Mouse (Mus musculus): ENCODE measurements around the gene Map7d2. TPM values are rescaled to one million over a fixed set of nuclear protein-coding genes. Genes with fewer than 3 reads are reported as not detected.
"Not testable (repeated sequence)": the region's sequence is repeated elsewhere in the genome, so short reads cannot be mapped to it uniquely, and the experiment has no call there.

Map7d2 gene
- total RNA-seq (2021): 100 to 1,000 TPM in 1 of 2 experiments, 10 to 100 TPM in 1; 96.9 to 127 TPM
- long read RNA-seq, experiment 1, transcript Map7d2-201 (13 exons, 3,087 nt): minor isoform, 5 of 244 reads
- long read RNA-seq, experiment 1, transcript Map7d2-203 (17 exons, 3,670 nt): major isoform, 95 of 244 reads
- long read RNA-seq, experiment 1, partial matches to known transcripts: 19 of 244 reads
- long read RNA-seq, experiment 1, other reads (novel, unspliced or antisense): 125 of 244 reads
- long read RNA-seq, experiment 2, transcript Map7d2-203 (17 exons, 3,670 nt): major isoform, 52 of 131 reads
- long read RNA-seq, experiment 2, partial matches to known transcripts: 14 of 131 reads
- long read RNA-seq, experiment 2, other reads (novel, unspliced or antisense): 64 of 131 reads

DNA sequence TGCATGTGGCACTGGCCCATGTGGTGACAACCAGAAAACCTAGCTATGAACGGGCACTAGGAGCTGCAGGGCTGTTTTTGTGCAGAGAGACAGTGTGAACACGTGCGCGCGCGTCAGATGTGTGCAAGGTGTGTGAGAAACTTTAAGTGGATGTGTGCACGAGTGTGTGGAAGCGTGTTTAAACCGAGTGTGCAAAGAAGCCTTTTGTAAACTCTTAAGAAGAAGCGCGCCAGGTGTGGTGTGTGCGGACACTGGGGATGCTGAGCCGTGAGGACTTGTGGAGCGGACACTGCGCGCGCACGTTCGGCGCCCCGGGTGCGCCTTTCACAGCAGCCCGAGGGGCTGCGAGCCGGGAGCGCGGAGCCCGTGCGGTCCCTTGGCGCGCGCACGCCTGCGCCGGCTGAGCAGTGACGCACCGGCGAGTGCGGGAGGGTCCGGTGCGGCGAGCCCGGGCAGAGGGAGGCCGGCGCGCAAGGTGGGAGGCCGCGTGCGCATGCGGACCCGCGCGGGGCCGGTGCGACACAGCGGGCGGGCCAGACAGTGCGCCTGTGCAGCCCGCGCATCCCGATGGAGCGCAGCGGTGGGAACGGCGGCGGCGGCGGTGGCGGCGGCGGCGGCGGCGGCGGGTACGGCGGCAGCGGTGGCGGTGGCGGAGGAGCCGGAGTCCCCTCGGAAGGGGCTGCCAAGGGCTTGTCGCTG lies at the start of gene Map7d2:
Gene Map7d2 (plus strand): TSS at position 443 of the 699 bp plus-strand sequence.
- Histone ChIP-seq H3K27ac (peak within 1 kb of the TSS; percentile 80), H3K4me3 (peak within 1 kb of the TSS; percentile 55)
- intact Hi-C loops (cut with DNase I): no loop called here
- DNase-seq (ENCODE audit: extremely low spot score in 1 of 2, low spot score in 2 of 2): peak; percentile 62 to 69
- no peak for TF ChIP-seq CTCF (IDR thresholded peaks at IDR 0.05)

DNA sequence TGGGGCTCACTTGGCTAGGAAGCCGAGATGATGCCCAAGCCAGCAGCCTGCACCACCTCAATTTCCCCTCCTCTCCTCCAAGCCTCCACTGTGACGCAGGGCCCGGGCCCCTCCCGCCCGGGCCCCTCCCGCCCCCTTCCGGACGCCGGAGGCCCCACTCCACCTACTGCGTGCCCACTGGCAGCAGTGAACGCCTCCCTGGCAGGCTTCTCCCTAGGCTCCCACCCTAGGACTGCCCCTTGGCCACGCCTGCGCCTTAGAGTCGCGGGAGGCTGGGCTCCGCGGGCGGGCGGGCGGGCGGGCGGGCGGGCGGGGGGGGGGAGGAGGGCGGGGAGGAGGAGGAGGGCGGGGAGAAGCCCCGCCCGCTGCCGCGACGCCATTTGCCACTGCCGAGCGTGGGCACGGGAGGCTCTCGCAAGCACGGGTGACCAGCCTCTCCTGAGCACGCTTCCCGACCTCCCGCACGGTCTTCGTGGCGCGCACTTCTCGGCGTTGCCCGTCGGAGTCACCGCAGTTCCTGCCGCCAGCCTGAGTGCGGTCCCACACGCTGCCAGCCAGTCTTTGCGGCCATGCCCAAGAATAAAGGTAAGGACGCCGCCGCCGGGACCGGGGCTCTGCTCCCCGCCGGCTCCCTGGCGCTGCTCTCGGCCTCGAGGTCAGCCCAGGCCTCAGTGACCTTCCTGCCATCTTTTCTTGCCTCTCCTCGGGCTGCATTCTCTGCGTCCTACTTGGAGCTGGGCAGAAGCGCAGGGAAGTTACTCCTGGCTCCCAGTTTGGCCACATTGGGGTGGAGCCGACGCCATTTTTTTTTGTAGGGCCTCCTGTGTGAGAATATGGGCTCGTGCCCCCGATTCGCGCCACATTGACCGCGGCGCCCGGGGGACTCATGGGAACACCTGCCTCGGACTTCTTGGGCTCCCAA lies 42.3 kb upstream of the Map7d2 start, which contains the start of gene Eif1ax:
Gene Eif1ax (plus strand): TSS at position 348 of the 922 bp plus-strand sequence.
- intact Hi-C loops (cut with DNase I): no loop called here
- TF ChIP-seq CTCF (IDR thresholded peaks at IDR 0.05): no peak; the same call in none of the 2 replicates
- peak within 1 kb of the TSS; percentile 68 for H3K4me3 ChIP-seq
- peak within 1 kb of the TSS; percentile 67 for H3K27ac ChIP-seq
- DNase-seq (ENCODE audit: extremely low spot score in 1 of 2, low spot score in 2 of 2): peak; percentile 47 to 65

DNA sequence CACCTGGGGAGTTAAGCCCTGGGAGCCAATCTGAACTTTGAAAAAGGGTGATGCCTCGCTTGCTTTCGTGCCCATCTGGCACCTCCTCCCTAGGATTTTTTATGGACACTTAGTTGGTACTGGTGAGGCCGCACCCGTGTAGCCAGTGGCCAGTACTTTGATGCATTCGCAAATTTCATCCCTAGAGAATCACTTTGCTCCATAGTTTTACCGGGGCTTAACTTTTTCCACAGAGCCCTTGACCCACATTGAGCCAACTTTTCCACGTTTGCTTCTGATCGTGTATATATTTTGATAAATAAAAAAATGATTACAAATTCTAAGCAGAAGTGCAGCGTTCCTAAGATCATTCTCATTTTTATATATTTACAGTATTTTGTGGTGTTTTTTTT lies 41.6 kb upstream of the Map7d2 start:
- peak overlapping the region; percentile 54; the same call in 1 of the 2 replicates for H3K27ac ChIP-seq
- no peak for DNase-seq (ENCODE audit: extremely low spot score in 1 of 2, low spot score in 2 of 2)
- intact Hi-C loops (cut with DNase I): no loop called here
- TF ChIP-seq CTCF (IDR thresholded peaks at IDR 0.05): no peak
- H3K4me3 ChIP-seq: peak overlapping the region; percentile 68

DNA sequence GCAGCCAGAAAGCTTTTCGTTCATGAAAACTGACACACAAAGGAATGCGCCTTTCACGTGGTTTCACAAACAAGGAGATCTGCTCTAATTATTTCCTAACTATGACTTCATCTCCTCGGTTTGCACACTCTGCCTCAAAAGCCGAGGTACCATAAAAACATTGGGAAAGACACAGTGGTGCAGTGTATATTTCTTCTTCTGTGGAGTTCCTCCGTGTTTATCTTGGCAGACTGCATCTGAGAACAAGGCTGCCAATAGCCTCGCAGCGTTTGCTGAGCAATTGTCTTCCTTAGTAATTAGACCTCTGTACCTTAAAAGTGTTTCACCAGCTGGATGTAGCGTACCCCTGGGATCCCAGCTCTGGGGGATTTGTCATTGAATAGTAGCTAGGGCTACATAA lies 27.3 kb upstream of the Map7d2 start:
- TF ChIP-seq CTCF (IDR thresholded peaks at IDR 0.05): no peak
- DNase-seq (ENCODE audit: extremely low spot score in 1 of 2, low spot score in 2 of 2): no peak
- intact Hi-C loops (cut with DNase I): no loop called here
- Histone ChIP-seq H3K27ac (no peak overlapping the region), H3K4me3 (no peak overlapping the region)

DNA sequence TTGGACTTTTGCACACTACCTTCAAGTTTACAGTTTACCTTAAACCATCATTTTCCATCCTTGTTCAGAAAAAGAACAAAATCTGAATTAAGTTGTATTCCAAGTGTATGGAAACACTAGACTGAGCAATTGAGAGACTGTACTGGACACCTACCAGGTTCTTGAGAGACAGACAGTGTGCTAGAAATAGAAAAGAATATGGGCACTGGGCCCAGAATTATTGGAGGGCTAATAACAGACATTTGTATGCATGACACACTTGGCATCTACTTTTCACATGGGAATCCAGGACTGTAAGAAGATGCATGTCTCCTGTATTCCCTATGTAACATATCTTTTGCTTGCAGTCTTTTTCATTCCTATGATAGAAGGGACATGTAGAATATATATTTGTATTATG lies 25.4 kb upstream of the Map7d2 start:
- TF ChIP-seq CTCF (IDR thresholded peaks at IDR 0.05): no peak
- no peak for DNase-seq (ENCODE audit: extremely low spot score in 1 of 2, low spot score in 2 of 2)
- intact Hi-C loops (cut with DNase I): no loop called here
- H3K27ac ChIP-seq: no peak overlapping the region
- no peak overlapping the region for H3K4me3 ChIP-seq

DNA sequence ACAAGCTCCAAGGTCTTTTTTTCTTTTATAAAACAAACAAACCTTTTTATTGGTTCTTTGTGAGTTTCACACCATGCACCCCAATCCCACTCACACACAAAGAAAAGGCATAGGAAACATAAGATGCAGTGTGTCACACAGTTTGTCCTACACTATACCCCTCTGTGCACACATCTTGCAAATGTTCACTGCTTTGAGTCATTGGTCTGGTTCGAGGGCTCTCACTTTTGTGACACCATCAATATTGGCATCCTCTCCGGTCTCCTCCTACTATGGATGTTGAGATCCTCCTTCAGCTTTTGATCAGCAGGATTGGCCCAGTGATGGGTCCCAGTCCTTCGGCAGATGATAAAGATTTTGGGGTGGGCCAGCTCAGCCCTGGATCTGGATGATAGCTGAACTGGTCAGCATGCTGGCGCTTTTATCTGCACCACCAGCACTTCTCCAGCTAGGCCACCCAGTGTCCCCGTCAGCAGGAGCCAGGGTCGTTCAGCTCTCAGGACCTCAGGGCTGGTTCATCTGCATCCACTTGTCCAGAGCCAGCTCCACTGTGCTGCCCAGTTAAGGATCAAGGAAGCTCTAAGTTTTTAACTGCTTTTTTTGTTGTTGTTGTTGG lies 23.9 kb upstream of the Map7d2 start:
- H3K27ac ChIP-seq: no peak overlapping the region
- TF ChIP-seq CTCF (IDR thresholded peaks at IDR 0.05): no peak
- DNase-seq (ENCODE audit: extremely low spot score in 1 of 2, low spot score in 2 of 2): no peak
- intact Hi-C loops (cut with DNase I): no loop called here
- H3K4me3 ChIP-seq: no peak overlapping the region

DNA sequence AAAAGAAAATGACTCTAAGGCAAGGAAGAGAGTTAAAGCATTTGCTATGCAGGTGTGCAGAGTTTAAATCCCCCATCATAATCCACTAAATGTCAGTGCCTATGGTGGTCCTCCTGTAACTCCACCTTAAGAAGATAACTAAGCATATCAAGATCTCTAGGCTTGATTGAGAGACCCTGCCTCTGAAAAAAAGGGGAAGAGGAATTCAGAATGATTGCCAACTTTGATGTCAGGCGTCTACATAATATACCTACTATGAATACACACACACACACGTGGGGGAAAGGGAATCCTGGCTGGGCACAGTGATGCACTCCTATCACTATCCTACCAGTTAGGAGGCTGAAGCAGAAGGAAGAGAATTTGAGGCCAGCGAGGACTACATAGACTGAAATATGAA lies 23.1 kb upstream of the Map7d2 start:
- no peak for DNase-seq (ENCODE audit: extremely low spot score in 1 of 2, low spot score in 2 of 2)
- H3K27ac ChIP-seq: no peak overlapping the region
- intact Hi-C loops (cut with DNase I): no loop called here
- H3K4me3 ChIP-seq: no peak overlapping the region
- no peak for TF ChIP-seq CTCF (IDR thresholded peaks at IDR 0.05)

DNA sequence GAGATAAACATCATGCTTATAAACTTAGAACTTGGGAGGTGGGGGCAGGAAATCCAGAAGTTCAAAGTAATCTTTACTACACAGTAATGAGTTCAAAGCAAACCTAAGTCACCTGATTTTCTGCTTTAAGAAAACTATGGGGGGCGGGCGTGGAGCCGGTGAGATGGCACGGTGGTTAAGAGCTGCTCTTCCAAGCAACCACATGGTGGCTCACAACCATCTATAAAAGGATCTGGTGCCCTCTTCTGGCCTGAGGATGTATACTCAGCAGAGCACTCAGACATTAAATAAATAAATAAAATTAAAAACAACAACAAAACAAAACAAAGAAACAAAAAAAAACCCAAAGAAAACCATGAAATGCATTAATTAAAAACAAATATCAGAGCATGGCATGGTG lies 5.1 kb upstream of the Map7d2 start:
- peak in 1 of 2 experiments; percentile 10 for DNase-seq (ENCODE audit: extremely low spot score in 1 of 2, low spot score in 2 of 2)
- no peak overlapping the region for H3K4me3 ChIP-seq
- no peak overlapping the region for H3K27ac ChIP-seq
- intact Hi-C loops (cut with DNase I): no loop called here
- TF ChIP-seq CTCF (IDR thresholded peaks at IDR 0.05): peak; percentile 53

DNA sequence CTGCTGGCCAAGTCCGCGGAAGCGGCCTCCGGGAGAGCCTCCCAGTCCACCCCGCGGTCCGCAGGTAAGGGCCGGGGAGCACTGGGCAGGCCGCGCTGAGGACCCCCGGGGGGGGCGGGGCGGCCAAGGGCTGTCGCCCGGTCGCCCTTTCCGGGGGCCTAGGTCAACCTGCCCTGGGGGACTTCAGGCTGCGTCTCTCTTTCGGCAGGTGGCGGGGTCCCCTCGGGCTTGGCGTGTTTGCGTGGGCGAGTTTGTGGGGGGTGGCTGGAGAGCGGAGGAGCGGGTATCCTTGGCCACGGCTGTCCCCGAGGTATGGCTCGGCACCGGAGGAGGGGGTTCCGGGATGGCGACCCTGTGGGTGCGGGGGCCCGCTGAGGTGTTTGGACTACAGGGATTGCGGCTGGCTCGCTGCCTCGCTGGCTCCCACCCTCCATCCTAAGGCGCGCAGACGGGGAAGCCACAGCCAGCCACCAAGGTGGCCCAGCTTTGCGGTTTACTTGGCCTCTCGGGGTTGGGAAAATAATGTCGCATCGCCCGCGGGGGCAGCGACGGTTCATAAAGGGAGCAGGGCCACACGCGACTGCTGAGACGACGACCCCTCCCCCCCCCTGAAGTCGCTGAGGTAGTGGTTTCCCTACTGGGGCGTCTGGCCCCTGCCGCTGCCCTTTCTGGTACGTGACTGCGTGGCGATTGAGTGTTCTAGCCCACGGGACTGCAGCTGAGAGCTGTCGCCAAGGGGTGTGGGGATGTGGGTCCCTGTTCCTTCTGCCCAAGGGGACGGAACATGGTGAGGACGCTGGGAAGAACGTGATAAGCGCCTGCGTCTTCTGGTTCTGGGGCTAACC lies 679 bp downstream of the Map7d2 start:
- intact Hi-C loops (cut with DNase I): no loop called here
- H3K27ac ChIP-seq: peak overlapping the region; percentile 80
- peak overlapping the region; percentile 55 for H3K4me3 ChIP-seq
- DNase-seq (ENCODE audit: extremely low spot score in 1 of 2, low spot score in 2 of 2): peak; percentile 11 to 18
- TF ChIP-seq CTCF (IDR thresholded peaks at IDR 0.05): no peak

DNA sequence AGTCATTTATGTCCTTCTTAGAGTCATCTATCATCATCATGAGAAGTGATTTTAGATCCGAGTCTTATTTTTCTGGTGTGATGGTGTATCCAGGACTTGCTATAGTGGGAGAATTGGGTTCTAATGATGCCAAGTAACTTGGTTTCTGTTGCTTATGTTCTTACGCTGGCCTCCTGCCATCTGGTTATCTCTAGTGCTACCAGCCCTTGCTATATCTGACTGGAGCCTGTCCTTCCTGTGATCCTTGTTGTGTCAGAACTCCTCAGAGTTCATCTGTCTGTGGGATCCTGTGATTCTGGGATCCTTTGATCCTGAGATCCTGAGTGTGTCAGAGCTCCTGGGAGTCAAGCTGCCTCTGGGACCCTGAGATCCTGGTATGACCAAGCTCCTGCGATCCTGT lies 16.1 kb downstream of the Map7d2 start:
- intact Hi-C loops (cut with DNase I); H3K27ac ChIP-seq; DNase-seq (ENCODE audit: extremely low spot score in 1 of 2, low spot score in 2 of 2); H3K4me3 ChIP-seq: not testable (repeated sequence)

Measured in left cerebral cortex, adult 2 months (tissue).